Mouse (Mus musculus) bone marrow macrophage, adult 2 months (primary cell): ENCODE results near the gene Atpaf1.

Source experiments
- CTCF ChIP-seq: IDR thresholded peaks from 2 replicates; pipeline ENCODE4 v1.5.1; 2012; ENCODE audit warnings: low read depth, mild to moderate bottlenecking, low read length, moderate library complexity
- POLR2A ChIP-seq: IDR thresholded peaks from 2 replicates; pipeline ENCODE4 v1.6.1; 2012; ENCODE audit warnings: mild to moderate bottlenecking, low read depth, low read length, borderline replicate concordance

- TF ChIP-seq POLR2A: no peak
- TF ChIP-seq CTCF: no peak
These were observed 41.5 kb upstream of the Atpaf1 start for GRCm38 (mm10) chr4:115743096-115743495.
